Mouse (Mus musculus) layer of hippocampus, postnatal 36 days (tissue): ENCODE data around the gene Ggps1. TPM values are rescaled to one million over a fixed set of nuclear protein-coding genes. Genes with fewer than 3 reads are reported as not detected.
"Not testable (repeated sequence)": the region's sequence is repeated elsewhere in the genome, so short reads cannot be mapped to it uniquely, and the experiment has no call there.

ENCODE experiments used
- DNase-seq, 2 experiments: peaks; one replicate each; pipeline ENCODE4 v3.0.0; 2022
- total RNA-seq, 2 experiments: library from RNA; stranded (reverse); gene quantifications; 2 replicates each; pipeline ENCODE4 v1.2.3; 2021

Gene Ggps1
- total RNA-seq, 2 experiments from 2014 or later = 59.3 to 62.8 TPM

- no peak for DNase-seq
Measured at GRCm38 (mm10) chr13:14035875-14036630, 27.2 kb downstream of the Ggps1 start.

GRCm38 (mm10) chr13:14035352-14035751 lies 27.9 kb downstream of the Ggps1 start:
- DNase-seq = not testable (repeated sequence)

GRCm38 (mm10) chr13:14034073-14034348 lies 29.3 kb downstream of the Ggps1 start:
- no peak for DNase-seq

- DNase-seq = no peak
Measured at GRCm38 (mm10) chr13:14033309-14034072, 29.8 kb downstream of the Ggps1 start.

GRCm38 (mm10) chr13:14026154-14026820 lies 37.0 kb downstream of the Ggps1 start:
- DNase-seq = no peak

- no peak for DNase-seq
Measured at GRCm38 (mm10) chr13:14025554-14025953, 37.7 kb downstream of the Ggps1 start.

GRCm38 (mm10) chr13:14021417-14021816 lies 41.9 kb downstream of the Ggps1 start:
- not testable (repeated sequence) for DNase-seq

GRCm38 (mm10) chr13:14018852-14019251 lies 44.4 kb downstream of the Ggps1 start:
- DNase-seq = no peak

- no peak for DNase-seq
Measured at GRCm38 (mm10) chr13:14018283-14018682, 45.0 kb downstream of the Ggps1 start.

GRCm38 (mm10) chr13:14015609-14016008 lies 47.7 kb downstream of the Ggps1 start:
- DNase-seq = no peak

- DNase-seq = no peak
Measured at GRCm38 (mm10) chr13:14014540-14014939, 48.7 kb downstream of the Ggps1 start.

- no peak for DNase-seq
Measured at GRCm38 (mm10) chr13:14014001-14014400, 49.3 kb downstream of the Ggps1 start.

- DNase-seq = no peak
Measured at GRCm38 (mm10) chr13:14011454-14011995, 51.8 kb downstream of the Ggps1 start.

- peak in 1 of 2 experiments; percentile 14 for DNase-seq
Measured at GRCm38 (mm10) chr13:14006056-14006455, 57.2 kb downstream of the Ggps1 start.

- DNase-seq = no peak
Measured at GRCm38 (mm10) chr13:14004999-14005398, 58.3 kb downstream of the Ggps1 start.

- DNase-seq = no peak
Measured at GRCm38 (mm10) chr13:14004086-14004485, 59.2 kb downstream of the Ggps1 start.

- DNase-seq = no peak
Measured at GRCm38 (mm10) chr13:14002706-14003105, 60.6 kb downstream of the Ggps1 start.

Other genes starting within 250 kb of the Ggps1 start
- 10 to 100 TPM; 14.4 to 16.7 TPM for gene B3galnt2, start 109.0 kb downstream of the Ggps1 start, total RNA-seq
- 10 to 100 TPM; 72.7 to 79.5 TPM for gene Tbce, start 23.9 kb downstream of the Ggps1 start, total RNA-seq
- 10 to 100 TPM; 49.9 to 56.4 TPM for gene Arid4b, start 256 bp downstream of the Ggps1 start, total RNA-seq